Mouse (Mus musculus): ENCODE measurements around the gene Rasal3. TPM values are rescaled to one million over a fixed set of nuclear protein-coding genes. Genes with fewer than 3 reads are reported as not detected.
A peak's percentile ranks its signal among the peaks of the same experiment; 100 is the strongest.

The Rasal3 gene
- total and polyA plus RNA-seq, 3 experiments, result 0.70 to 4.2 (median 0.98) TPM

GRCm38 (mm10) chr17:32349037-32349732 is 54.2 kb downstream of the Rasal3 start:
- intact Hi-C loops (cut with DNase I), result loop anchor here (2.0 kb wide), 3 partner anchors 14 to 146 kb away; no protein-coding TSS in a partner anchor
- Histone ChIP-seq H3K36me3 (ENCODE audit: control insufficient read depth, insufficient read depth, low read length) (peaks cover 11% of the 10 kb centered on the region), H3K27me3 (ENCODE audit: control insufficient read depth, insufficient read depth, low read length) (no peaks in the 10 kb centered on the region), H3K4me3 (peak overlapping the region; percentile 81), H3K27ac (peak overlapping the region; percentile 96), H3K4me1 (ENCODE audit: control insufficient read depth, insufficient read depth, low read length) (peaks cover 4% of the 10 kb centered on the region; the same call in 1 of the 2 replicates), H3K79me2 (replicated peaks; ENCODE audit: control insufficient read depth, insufficient read depth, low read length) (peaks cover 4% of the 10 kb centered on the region; the same call in 1 of the 2 replicates), H3K9ac (ENCODE audit: low read depth, low read length) (peak overlapping the region; percentile 67)
- DNase-seq, result peak in 1 of 2 experiments; percentile 47
- TF ChIP-seq CTCF (IDR thresholded peaks at IDR 0.05), result peak; percentile 96; the same call in 1 of the 2 replicates
- TF ChIP-seq POLR2A (IDR thresholded peaks at IDR 0.05; ENCODE audit: insufficient read depth, low read depth, low read length), result no peak
- peak; percentile 74; the same call in 1 of the 2 replicates for TF ChIP-seq EP300 (IDR thresholded peaks at IDR 0.05; ENCODE audit: insufficient read depth, low read depth, low read length)
- WGBS, result 5% methylated on average over 4 of the region's 4 CpGs

GRCm38 (mm10) chr17:32348406-32348805 is 55.0 kb downstream of the Rasal3 start:
- Histone ChIP-seq H3K4me3 (peak overlapping the region; percentile 1; the same call in 1 of the 2 replicates), H3K27me3 (ENCODE audit: control insufficient read depth, insufficient read depth, low read length) (no peaks in the 10 kb centered on the region), H3K27ac (no peak overlapping the region), H3K36me3 (ENCODE audit: control insufficient read depth, insufficient read depth, low read length) (peaks cover 11% of the 10 kb centered on the region), H3K4me1 (ENCODE audit: control insufficient read depth, insufficient read depth, low read length) (peaks cover 4% of the 10 kb centered on the region; the same call in 1 of the 2 replicates), H3K9ac (ENCODE audit: low read depth, low read length) (no peak overlapping the region), H3K79me2 (replicated peaks; ENCODE audit: control insufficient read depth, insufficient read depth, low read length) (peaks cover 4% of the 10 kb centered on the region; the same call in 1 of the 2 replicates)
- no peak for DNase-seq
- intact Hi-C loops (cut with DNase I), result loop anchor here (2.0 kb wide), 3 partner anchors 14 to 146 kb away; no protein-coding TSS in a partner anchor
- TF ChIP-seq POLR2A (IDR thresholded peaks at IDR 0.05; ENCODE audit: insufficient read depth, low read depth, low read length), result no peak
- no peak for TF ChIP-seq EP300 (IDR thresholded peaks at IDR 0.05; ENCODE audit: insufficient read depth, low read depth, low read length)
- TF ChIP-seq CTCF (IDR thresholded peaks at IDR 0.05), result no peak
- WGBS, result 69% methylated on average over 2 of the region's 2 CpGs

- Histone ChIP-seq H3K27me3 (ENCODE audit: control insufficient read depth, insufficient read depth, low read length) (no peaks in the 10 kb centered on the region), H3K9ac (ENCODE audit: low read depth, low read length) (no peak overlapping the region), H3K27ac (no peak overlapping the region), H3K4me3 (no peak overlapping the region), H3K36me3 (ENCODE audit: control insufficient read depth, insufficient read depth, low read length) (peaks cover 16% of the 10 kb centered on the region), H3K4me1 (ENCODE audit: control insufficient read depth, insufficient read depth, low read length) (peaks cover 3% of the 10 kb centered on the region), H3K79me2 (replicated peaks; ENCODE audit: control insufficient read depth, insufficient read depth, low read length) (peaks cover 1% of the 10 kb centered on the region; the same call in 1 of the 2 replicates)
- WGBS, result 94% methylated on average over 1 of the region's 1 CpGs
- intact Hi-C loops (cut with DNase I), result no loop called here
- TF ChIP-seq EP300 (IDR thresholded peaks at IDR 0.05; ENCODE audit: insufficient read depth, low read depth, low read length) (no peak), POLR2A (IDR thresholded peaks at IDR 0.05; ENCODE audit: insufficient read depth, low read depth, low read length) (no peak), CTCF (IDR thresholded peaks at IDR 0.05) (no peak)
- no peak for DNase-seq
Observed at GRCm38 (mm10) chr17:32341102-32341501, 62.3 kb downstream of the Rasal3 start.

Small RNAs within 50 kb of the gene (microRNA-seq; reads per million reads assigned to microRNA genes)
- 0 reads per million in 2 experiments for gene Gm22201

Other genes with a start within 250 kb of the Rasal3 start
- gene Notch3, start 236.7 kb downstream of the Rasal3 start, total RNA-seq (2021), result 10 to 100 TPM; 24.2 to 30.6 TPM
- 22.5 and 32.1 TPM in 2 replicates for gene Notch3, start 236.7 kb downstream of the Rasal3 start, polyA plus RNA-seq (2012; rRNA removed)
- gene Ephx3, start 214.0 kb downstream of the Rasal3 start, total RNA-seq (2021), result 1 to 10 TPM; 1.1 to 1.3 TPM
- 2.6 and 2.9 TPM in 2 replicates for gene Ephx3, start 214.0 kb downstream of the Rasal3 start, polyA plus RNA-seq (2012; rRNA removed)
- 10 to 100 TPM; 53.3 to 55.6 TPM for gene Brd4, start 118.9 kb downstream of the Rasal3 start, total RNA-seq (2021)
- gene Brd4, start 118.9 kb downstream of the Rasal3 start, polyA plus RNA-seq (2012; rRNA removed), result 16.5 and 21.7 TPM in 2 replicates
- gene Akap8, start 82.3 kb downstream of the Rasal3 start, total RNA-seq (2021), result 10 to 100 TPM; 38.9 to 40.7 TPM
- 32.2 and 40.4 TPM in 2 replicates for gene Akap8, start 82.3 kb downstream of the Rasal3 start, polyA plus RNA-seq (2012; rRNA removed)
- gene Akap8l, start 53.0 kb downstream of the Rasal3 start, total RNA-seq (2021), result 10 to 100 TPM; 50.3 to 51.2 TPM
- gene Akap8l, start 53.0 kb downstream of the Rasal3 start, polyA plus RNA-seq (2012; rRNA removed), result 55.1 and 67.3 TPM in 2 replicates
- gene Wiz, start 14.1 kb downstream of the Rasal3 start, total RNA-seq (2021), result 10 to 100 TPM; 16.0 to 16.6 TPM
- gene Wiz, start 14.1 kb downstream of the Rasal3 start, polyA plus RNA-seq (2012; rRNA removed), result 17.2 and 17.4 TPM in 2 replicates
- under 1 TPM in 1 of 2 experiments, not detected in 1; 0.09 TPM for gene Pglyrp2, start 20.6 kb upstream of the Rasal3 start, total RNA-seq (2021)
- 0.35 and 0.86 TPM in 2 replicates for gene Pglyrp2, start 20.6 kb upstream of the Rasal3 start, polyA plus RNA-seq (2012; rRNA removed)
- not detected for gene Cyp4f39, start 49.1 kb upstream of the Rasal3 start, total RNA-seq (2021)
- gene Cyp4f39, start 49.1 kb upstream of the Rasal3 start, polyA plus RNA-seq (2012; rRNA removed), result 0.21 TPM in 1 of 2 replicates, not detected in the other
- gene Cyp4f17, start 102.5 kb upstream of the Rasal3 start, total RNA-seq (2021), result 1 to 10 TPM; 4.5 to 5.4 TPM
- 8.6 and 9.8 TPM in 2 replicates for gene Cyp4f17, start 102.5 kb upstream of the Rasal3 start, polyA plus RNA-seq (2012; rRNA removed)
- 1 to 10 TPM; 4.5 to 4.7 TPM for gene Cyp4f16, start 133.0 kb upstream of the Rasal3 start, total RNA-seq (2021)
- gene Cyp4f16, start 133.0 kb upstream of the Rasal3 start, polyA plus RNA-seq (2012; rRNA removed), result 10.2 and 10.5 TPM in 2 replicates
- gene Cyp4f37, start 217.7 kb upstream of the Rasal3 start, total RNA-seq (2021), result not detected
- not detected in 2 replicates for gene Cyp4f37, start 217.7 kb upstream of the Rasal3 start, polyA plus RNA-seq (2012; rRNA removed)

Data from heart, adult 2 months (tissue).